Mouse (Mus musculus) olfactory bulb, adult 2 months (tissue): ENCODE measurements at regions not wholly inside any gene's neighbourhood (a gene's known extent, or its start where the extent isn't known, plus 50 kb on each side); places are given as distances from the start of the nearest gene placed in this dataset.

Experiments used
- CTCF ChIP-seq: fragments of 200-500 bp; IDR thresholded peaks from 2 replicates; pipeline ENCODE4 v1.5.1; 2012; ENCODE audit warnings: low read depth, mild to moderate bottlenecking, low read length, moderate library complexity; ENCODE audit not compliant: insufficient read depth
- POLR2A ChIP-seq: fragments of 200-500 bp; IDR thresholded peaks from 2 replicates; pipeline ENCODE4 v1.6.1; 2012; ENCODE audit warnings: mild to moderate bottlenecking, low read depth, low read length, moderate library complexity; ENCODE audit not compliant: insufficient read depth

GRCm38 (mm10) chr13:10982543-10982942, 621.9 kb upstream of the Chrm3 start:
- no peak for TF ChIP-seq CTCF
- TF ChIP-seq POLR2A: no peak
